Mouse (Mus musculus) adipocyte (in vitro differentiated cells): ENCODE data around the gene Hspbp1.

Experiments used
- DNase-seq: peaks from one replicate; pipeline ENCODE4 v3.0.0-alpha.2; 2016; ENCODE audit warnings: low spot score

Hspbp1 gene

GRCm38 (mm10) chr7:4666871-4667270, 18.0 kb downstream of the Hspbp1 start:
- no peak for DNase-seq

GRCm38 (mm10) chr7:4663742-4664141, 21.1 kb downstream of the Hspbp1 start:
- DNase-seq = no peak

DNA sequence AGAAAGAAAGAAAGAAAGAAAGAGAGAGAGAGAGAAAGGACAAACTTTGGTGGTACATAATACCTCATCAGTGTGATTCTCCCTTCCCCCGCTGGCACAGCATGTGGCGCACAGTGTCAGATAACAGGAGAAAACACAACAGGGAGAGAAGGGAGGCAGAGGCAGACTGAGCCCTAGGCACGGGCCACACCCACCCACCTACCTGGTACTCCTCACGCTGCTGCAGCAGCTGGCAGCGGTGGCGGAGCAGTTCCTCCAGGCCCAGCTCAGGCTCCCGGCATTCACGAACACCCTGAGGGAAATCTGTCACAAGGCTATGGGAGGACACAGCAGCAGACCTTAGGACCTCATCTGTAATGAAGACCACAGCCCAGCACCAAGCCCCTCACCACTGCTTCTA, 21.7 kb downstream of the Hspbp1 start:
- no peak for DNase-seq

- DNase-seq = peak; percentile 73
Measured at GRCm38 (mm10) chr7:4659911-4660443, 24.9 kb downstream of the Hspbp1 start.

DNA sequence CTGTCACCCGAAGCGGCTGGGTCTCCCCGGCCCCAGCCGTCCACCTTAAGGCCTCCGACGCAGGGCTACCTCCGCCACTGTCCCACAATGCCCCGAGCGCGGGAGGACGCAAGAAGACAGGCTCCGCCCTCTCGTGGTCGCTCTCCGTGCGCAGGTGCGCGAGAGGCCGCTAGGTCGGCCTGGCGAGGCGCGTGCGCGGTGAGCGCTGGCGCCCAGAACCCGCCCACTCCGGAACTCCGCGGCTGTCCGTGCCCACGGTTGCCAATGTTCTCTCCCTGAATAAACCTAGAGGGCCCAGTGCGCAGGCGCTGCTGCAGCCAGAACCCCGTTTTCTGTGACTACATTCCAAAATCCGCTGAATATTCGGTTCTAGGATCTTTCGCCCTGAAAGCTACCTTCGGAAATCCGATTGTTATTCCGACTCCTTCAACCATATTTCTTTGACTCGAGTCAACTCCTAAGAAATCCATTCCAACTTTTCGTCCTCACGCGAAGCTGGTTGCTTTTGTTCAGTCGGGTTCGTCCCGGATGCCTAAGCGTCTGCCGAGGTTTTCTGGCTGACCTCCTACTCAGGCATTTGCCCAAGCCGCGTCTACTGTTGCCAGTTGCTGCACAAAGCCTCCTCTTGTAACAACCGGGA, 25.8 kb downstream of the Hspbp1 start, which contains the start of gene Ppp6r1:
TSS of gene Ppp6r1 (minus strand) at position 108 of the 640 bp plus-strand sequence.
- peak; percentile 95 for DNase-seq

DNA sequence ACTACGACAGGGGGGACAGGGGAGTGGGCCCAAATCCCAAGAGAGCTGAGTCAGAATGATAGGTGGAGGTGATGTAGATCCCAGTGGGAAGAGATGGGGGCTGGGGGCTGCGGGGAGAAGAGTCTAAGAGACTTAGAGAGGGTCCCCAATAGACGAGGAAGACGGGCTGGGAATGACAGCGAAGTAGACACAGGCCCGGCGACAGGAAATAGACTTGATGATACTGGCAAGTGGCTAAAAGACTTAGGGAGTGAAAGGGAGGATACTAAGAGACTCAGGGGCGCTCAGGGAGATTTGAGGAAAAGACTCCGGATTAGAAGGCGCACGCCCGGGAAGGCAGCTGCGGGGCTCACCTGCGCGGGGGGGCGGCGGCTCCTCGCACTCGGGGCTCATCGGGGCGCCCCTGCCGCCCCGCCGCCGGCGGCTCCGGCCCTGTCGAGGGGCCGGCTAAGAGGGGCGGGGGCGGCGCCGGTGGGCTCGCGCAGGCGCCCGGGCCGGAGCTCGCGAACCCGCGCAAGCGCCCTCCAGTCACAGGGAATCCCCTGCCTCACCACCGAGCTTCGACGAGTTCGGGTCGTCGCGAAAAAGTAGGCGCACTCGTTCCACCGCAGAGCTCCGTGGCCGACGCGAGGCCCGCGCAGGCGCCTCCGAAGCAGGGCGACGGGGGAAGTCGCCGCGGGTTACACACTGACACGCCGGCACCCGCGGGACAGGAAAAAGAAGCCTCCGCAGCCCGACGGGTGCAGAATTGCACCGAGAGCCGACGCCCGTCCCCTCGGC, 26.6 kb downstream of the Hspbp1 start:
- no peak for DNase-seq

- no peak for DNase-seq
Measured at GRCm38 (mm10) chr7:4657521-4658127, 27.2 kb downstream of the Hspbp1 start.

DNA sequence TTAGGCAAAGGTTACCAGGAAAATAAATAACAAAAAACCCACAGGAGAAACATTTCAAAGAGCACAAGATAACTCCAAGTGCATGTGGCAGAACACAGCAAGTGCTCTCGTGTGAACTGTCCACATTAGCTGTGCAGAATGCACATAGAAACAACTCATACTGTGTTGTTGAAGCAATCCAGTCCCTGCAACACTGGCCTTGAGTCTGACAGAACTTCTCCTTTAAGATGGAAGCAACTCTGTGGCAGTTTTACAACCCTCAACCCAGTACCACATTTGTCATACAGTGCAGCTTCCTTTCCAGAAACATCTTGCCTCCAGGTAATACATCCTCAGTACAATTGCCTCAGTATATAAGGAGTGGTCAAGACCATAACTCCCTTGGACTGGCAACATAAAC, 28.1 kb downstream of the Hspbp1 start:
- DNase-seq = no peak

DNA sequence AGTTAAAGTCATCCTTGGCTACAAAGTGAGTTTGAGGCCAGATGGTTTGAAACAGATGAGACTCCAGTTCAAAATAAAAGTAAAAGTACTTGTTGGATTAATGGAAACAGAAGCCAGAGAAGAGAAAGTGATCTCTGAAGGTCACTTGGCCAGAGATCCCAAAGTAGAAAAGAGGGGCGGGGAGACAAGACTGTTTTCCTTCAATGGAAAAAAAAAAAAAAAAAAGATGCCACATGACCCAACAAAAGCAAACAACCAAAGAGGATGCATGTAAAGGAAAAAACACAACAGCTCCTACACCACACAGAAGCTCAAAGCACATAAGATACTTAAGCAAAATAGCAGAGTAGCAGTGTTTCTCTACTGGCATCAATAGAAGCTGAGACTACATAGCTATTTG, 29.0 kb downstream of the Hspbp1 start:
- peak; percentile 23 for DNase-seq

GRCm38 (mm10) chr7:4655393-4655792, 29.5 kb downstream of the Hspbp1 start:
- no peak for DNase-seq

DNA sequence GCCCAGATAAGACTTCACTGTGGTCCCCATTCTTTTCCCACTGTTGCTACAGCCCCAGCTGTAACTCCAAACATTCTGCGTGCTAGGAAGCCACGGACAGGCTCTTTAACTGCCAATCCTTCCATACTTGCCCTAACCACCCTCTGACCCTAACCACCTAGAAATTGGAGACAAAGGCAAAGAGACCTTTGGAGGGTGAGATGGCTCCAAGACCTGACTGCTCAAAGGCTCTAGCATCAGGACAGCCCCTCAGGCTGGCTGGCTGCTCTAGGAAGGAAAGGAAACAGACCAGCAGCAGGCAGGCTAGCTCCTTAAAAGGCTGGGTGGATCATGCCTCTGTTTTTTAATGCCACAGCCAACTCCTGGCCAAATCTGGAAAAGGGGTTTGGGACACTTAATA, 30.6 kb downstream of the Hspbp1 start:
- DNase-seq = no peak

DNA sequence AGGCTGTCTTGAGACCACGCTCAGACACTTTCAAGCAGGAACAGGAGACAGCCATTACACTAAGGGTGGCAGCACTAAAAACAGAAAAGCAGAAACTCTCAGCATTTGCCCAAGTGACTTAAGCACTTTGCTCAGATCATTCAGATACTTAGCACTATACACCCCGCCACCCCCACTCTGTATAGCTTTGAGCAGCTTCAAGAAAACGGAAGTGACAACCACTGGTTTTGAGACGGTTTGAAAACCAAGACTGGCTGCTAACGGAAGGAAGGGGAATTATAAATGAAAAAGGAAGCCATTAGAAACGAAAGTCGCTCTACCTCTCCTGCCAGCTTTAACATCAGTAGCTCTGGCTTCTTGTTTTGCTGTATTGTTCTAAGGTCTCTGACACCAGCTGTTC, 31.1 kb downstream of the Hspbp1 start:
- DNase-seq = no peak

GRCm38 (mm10) chr7:4653351-4653750, 31.5 kb downstream of the Hspbp1 start:
- DNase-seq = no peak

DNA sequence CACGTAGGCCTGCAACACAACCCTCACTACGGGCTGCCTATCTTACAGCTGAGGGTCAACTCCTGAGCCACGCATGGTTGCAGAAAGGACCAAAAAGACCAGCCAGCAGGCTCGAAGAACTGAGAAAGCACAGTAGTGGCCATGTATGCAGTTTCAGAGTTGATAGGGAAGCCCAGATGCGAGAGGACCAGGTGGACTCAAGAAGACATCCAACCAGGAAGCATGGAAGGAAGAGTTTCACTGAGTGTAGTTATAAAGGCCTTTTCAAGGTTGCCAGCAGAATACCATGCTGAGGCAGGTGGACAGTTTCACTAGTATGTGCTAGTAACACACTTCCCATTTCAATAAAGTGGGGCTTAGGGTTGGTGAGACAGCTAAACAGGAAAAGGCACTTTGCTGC, 32.1 kb downstream of the Hspbp1 start:
- DNase-seq = no peak

GRCm38 (mm10) chr7:4651581-4651980, 33.3 kb downstream of the Hspbp1 start:
- no peak for DNase-seq

- no peak for DNase-seq
Measured at GRCm38 (mm10) chr7:4647992-4648391, 36.9 kb downstream of the Hspbp1 start.

- DNase-seq = no peak
Measured at GRCm38 (mm10) chr7:4647291-4647690, 37.6 kb downstream of the Hspbp1 start.

GRCm38 (mm10) chr7:4646806-4647205, 38.1 kb downstream of the Hspbp1 start:
- DNase-seq = no peak

DNA sequence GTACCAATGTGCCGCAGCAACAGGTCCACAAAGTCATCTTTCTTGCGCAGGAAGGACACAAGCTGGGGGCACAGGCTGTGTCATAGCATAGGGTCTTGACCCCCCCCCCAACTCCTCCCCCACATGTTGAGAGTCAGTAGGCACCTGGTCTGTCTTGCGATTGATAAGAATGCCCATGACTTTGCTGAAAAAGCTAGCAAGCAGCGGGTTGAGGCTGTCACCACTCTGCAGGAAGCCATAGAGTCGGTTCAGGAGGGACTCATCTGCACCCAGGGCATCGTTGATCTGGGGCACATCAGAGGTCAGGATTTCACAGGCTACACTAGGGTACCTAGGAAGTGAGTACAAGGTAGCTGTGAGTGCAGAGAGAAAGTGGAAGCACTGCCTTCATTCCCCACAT, 41.6 kb downstream of the Hspbp1 start:
- no peak for DNase-seq

DNA sequence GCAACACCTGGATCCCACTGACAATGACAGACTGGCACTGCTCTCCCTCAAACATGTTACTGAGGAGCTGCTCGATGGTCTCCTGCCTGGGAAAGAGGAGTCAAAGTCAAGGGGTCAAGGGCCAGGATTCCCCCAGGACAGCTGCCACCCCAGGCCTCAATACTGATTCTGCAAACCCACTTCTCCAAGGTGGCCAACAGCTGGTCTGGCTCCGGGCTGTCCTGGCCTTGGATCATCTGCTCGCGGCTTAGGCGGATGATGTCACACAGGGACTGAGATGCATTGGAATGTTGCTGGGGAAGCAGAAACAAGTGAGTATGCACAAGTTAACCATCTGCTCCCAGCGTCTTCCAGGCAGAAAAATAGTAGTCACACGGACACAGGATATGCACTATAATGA, 42.9 kb downstream of the Hspbp1 start:
- no peak for DNase-seq

GRCm38 (mm10) chr7:4641155-4641554, 43.7 kb downstream of the Hspbp1 start:
- no peak for DNase-seq

- DNase-seq = no peak
Measured at GRCm38 (mm10) chr7:4636179-4636578, 48.7 kb downstream of the Hspbp1 start.

DNA sequence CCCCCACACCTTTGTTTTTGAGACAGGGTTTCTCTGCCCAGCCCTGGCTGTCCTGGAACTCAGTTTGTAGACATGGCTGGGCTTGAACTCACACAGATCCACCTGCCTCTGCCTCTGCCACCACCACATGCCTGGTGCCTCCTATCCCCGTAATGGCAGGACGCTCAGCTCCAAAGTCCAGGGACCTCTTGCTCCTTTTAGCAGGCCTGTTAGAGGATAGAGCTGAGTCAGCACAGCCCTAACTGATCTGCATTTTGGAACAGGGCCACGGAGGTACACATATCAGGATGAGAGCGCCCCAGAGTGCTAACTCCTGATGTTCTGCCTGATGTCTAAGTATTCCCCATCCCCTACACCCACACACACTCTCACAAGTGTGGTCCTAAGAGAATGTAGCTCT, 53.8 kb downstream of the Hspbp1 start, which contains the start of gene Tmem86b:
TSS of gene Tmem86b (minus strand) at position 392 of the 400 bp plus-strand sequence.
- no peak for DNase-seq
